Mouse (Mus musculus): ENCODE measurements around the gene Zcchc4. TPM values are rescaled to one million over a fixed set of nuclear protein-coding genes. Genes with fewer than 3 reads are reported as not detected.

Gene Zcchc4
- total RNA-seq, 2 experiments from 2014 or later = 7.6 to 9.4 TPM

DNA sequence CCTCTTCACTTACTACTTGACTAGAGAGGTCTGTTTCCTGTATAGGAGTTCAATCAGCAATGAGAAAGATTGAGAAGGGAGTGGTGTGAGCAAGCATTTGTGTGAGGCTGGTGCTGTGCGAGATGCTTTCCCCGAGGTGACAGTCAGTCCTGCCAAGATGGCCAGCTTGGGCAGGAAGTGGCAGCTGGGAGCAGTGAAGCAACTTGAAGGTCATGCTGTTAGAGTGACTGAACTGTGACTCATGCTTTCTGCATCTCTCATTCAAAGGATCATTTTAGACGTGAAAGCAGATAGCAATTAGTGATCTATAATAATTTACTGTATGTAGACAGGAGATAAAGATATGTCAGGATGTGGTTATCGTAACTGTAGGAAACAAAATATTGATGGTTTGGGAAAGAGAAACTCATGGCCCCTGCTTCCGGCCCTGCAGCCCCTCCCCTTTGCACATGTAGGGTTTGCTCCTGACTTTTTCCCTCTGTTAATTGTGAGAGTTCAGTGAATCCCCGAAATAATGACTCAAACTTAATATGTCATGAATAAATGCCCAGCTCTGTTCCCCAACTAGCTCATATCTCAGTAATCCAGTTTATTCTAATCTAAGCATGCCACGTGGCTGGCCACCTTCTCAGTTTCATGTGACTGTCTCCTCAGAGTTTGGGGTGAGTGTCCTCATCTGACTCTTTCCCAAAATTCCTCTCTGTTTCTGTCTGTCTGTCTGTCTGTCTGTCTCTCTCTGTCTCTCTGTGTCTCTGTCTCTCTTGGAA is 11.5 kb downstream of the Zcchc4 start:
- peak in 1 of 2 experiments; percentile 33 for DNase-seq (ENCODE audit: low spot score in 2 of 2)

DNA sequence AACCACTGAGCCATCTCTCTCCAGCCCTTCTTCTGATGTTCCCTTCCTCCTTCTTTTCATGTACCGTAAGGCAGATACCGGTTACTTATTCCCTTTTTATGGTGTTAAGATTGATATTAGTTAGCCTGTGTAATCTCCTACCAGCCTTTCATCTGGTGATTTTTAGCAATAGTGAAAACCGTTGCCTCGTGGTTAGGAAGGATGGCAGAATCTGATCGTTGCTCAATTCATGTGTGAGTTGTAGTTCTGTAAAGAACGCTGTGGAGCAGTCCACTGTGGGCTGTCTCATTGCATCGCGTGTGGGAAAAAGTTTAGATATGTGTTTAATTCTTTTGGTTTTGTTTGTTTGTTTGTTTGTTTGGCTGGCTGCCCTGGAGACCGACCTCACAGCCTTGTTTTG is 18.0 kb downstream of the Zcchc4 start:
- DNase-seq (ENCODE audit: low spot score in 2 of 2) = no peak

DNA sequence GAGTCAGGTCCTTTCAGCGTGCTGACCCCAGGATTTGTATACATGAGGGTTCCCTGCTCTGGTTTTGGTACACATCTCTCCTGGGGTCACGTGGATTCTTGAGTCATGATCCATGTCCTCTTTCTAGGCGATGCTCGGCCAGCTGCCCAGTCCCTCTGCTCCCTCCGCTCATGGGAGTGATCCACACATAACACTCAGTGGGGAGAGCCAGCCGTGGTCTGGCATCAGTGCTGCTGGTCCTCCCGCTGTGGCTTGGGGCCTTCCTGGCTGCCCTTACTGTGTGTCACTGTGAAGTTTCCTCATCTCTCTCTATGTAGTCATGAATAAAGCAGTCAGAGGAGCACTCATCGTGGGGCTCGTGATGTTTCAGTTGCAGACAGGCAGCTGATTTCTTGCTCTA is 18.9 kb downstream of the Zcchc4 start:
- DNase-seq (ENCODE audit: low spot score in 2 of 2) = no peak

DNA sequence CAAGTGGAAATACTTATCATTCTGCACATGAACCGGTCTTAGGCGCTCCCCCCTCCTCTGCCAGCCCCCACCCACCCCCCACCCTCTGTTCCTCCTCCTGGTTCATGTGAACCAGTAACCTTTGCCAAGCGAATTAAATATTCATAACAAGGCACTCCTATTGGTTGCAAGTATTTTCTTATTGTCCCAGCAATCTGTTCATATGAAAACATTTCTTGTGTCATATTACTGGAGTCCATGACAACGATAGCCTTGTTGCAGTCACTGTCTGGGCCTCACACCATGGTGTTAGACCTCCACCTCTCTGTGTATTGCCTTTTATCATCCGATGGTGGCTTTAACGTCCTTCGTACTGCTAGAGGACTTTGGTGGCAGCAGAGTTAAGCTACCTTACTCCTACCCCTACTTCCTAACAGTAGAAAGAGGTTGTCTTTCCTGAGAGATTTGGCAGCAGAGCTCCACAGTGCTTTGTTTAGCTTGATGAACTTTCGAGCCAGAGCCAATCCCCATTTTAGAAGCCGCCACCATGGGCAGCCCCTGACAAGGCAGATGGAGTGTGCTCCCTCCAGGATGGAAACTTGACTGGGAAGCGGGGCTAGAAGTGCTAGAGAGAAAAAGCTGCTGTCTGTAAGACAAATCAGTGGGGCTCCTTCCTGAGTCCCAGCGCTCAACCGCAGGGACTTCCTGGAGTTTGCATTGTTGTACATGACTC is 24.2 kb downstream of the Zcchc4 start:
- no peak for DNase-seq (ENCODE audit: low spot score in 2 of 2)

DNA sequence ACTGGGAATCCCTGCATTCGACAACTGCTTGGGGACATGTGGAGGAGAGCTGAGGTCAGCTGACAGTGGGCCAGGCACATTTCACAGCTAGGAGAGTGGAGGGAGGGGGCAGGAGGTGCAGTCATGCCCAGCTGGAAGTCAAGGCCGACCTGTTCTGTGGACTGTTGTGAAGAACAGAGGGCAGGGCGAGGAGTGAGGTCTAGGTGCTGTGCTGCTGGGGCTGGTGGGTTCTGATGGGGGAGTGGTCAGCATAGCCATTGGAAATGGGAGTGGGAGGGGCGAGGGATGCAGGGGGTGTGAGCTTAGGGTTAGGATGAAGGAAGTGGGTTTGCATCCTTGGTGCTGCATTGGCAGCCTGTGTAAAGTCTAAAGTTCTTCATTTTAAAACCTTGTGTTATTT is 30.6 kb downstream of the Zcchc4 start:
- DNase-seq (ENCODE audit: low spot score in 2 of 2) = no peak

DNA sequence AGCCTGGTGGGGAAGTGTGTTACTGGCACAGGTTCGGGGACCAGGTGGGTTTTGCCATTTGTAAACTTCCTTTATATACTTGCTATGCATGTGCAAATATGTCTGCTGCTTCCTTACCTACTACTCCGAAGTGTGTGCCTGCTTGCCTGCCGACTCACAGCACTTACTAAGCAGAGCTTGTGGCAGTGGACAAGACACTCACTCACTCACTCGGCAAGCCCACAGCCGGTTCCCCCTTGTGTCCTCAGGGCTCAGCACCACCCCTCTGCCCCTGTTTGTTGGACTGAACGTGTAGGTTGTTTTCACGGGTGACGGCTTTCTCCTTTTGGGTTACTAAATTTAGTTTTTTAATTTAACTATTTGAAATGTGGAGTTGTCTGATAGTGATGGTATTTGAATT is 31.1 kb downstream of the Zcchc4 start:
- no peak for DNase-seq (ENCODE audit: low spot score in 2 of 2)

DNA sequence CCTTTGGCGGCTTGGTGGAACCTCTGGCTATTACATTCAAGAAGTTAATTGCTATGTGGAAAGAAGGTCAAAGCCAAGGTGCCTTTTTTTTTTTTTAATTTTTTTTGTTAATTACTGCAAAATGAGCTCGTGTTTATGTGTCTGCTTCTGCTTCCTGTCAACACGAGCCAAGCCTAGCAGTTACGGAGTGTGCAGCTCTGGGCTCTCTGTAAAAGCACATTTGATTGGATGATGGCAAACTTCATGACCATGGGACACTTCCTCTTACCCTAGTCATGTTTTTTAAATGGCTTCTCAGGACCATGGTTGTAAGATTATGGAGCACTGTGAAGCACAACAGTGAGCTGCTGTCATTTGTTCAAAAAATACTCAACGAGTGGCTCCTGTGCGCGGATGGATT is 31.8 kb downstream of the Zcchc4 start:
- no peak for DNase-seq (ENCODE audit: low spot score in 2 of 2)

DNA sequence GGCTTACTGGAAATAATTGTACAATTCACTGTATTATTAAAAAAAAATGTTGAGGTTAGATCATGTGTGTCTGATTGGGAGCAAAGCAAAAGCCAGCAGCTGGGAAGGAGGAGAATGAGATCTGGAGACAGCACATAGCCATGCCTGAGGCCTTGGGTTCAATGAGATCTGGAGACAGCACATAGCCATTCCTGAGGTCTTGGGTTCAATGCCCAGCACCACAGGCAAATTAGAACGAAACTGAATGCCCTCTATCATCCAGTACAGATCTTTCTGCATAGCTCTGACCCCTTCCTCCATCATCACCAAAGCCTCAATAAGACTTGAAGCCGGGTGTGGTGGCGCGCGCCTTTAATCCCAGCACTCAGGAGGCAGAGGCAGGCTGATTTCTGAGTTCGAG is 35.2 kb downstream of the Zcchc4 start:
- no peak for DNase-seq (ENCODE audit: low spot score in 2 of 2)

DNA sequence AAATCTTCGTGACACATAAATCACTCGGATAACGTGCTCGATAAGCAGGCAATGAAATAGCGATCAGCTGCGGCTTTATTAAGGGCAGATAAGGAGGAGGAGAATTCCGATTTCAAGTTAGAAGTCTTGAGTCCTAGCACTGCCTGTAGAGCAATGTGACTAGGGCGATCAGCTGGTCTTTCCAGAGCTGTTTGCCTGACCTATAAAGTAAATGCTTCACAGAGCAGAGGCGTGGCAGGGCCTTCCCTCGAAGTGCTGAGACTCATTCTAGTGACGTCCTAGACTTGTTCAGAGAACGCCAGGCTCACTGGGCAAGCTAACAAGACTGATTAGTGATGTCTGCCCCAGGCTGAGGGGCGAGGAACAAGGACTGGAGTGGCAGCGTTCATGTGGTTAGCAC is 35.8 kb downstream of the Zcchc4 start:
- DNase-seq (ENCODE audit: low spot score in 2 of 2) = no peak

DNA sequence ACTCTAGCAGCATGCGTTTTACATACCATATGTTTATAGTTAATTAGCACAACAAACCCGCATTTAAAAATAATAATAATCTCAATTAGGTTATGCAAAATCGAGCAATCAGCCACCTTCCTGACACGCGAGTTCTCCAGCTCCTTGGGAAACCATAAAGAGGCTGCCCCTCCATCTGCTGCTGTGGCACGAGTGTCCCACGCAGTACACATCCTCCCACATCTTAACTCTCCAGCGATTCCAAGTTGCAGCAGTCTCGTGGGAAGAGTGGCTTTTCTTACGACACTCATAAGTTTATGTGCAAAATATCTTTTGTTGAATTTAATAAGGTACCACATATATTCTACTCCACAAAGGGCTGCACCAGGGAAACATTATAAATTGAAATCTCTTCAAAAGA is 37.2 kb downstream of the Zcchc4 start:
- DNase-seq (ENCODE audit: low spot score in 2 of 2) = no peak

DNA sequence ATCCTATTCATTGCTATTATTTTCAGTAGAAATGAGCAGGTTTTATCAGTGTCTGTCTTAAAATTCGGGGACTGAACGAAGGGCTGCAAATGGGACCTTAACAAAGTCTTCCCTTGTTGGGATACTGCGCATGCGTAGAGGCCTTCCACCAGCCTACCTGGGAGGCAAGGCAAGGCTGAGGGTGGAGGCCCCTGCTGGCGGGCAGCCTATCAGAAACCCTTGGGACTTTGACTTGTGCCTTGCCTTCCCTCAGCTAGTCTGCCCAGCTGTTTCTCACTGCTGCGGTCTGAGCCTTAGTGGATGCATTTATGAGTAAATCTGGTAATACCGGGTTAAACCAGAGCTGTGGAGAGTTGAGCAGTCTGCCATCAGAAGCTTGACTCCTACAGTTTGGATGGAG is 38.1 kb downstream of the Zcchc4 start:
- no peak for DNase-seq (ENCODE audit: low spot score in 2 of 2)

DNA sequence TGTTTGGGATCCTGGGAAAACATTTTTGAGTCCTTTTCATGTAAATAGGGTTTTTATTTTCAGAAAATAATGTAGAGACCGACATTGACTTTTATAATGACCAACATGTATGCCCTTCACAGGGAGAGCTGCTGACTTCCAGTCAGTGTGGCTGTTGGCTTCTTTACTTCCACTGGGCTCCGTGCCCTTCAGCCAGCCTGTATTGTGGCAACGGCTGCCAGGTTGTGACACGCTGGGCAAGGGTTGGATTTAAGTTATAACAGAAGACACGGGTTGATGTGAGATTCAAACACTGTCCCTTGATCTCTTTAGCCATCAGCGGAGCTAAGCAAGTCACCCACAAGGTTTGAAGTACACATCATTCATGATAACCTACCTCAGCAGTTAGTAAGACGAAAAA is 43.5 kb downstream of the Zcchc4 start:
- no peak for DNase-seq (ENCODE audit: low spot score in 2 of 2)

DNA sequence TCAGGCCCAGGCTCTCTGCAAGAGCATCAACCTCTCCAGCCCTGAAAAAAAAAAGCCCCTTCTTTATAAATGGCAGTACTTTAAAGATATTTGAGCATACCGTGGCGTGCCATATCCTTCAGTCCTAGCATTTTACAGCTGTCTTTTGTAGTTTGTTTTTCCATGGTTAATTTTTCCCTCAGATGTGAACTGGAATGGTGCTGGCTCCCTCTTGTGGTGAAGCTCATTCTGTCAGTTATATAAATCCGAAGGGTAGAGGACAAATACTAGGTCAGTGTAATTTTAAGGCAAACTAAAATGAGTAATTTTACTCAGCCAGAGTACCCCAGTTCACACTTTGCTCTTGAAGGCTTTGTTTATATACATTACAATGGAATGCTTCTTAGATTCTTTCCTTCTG is 46.5 kb downstream of the Zcchc4 start:
- DNase-seq (ENCODE audit: low spot score in 2 of 2) = peak; percentile 34 to 45

DNA sequence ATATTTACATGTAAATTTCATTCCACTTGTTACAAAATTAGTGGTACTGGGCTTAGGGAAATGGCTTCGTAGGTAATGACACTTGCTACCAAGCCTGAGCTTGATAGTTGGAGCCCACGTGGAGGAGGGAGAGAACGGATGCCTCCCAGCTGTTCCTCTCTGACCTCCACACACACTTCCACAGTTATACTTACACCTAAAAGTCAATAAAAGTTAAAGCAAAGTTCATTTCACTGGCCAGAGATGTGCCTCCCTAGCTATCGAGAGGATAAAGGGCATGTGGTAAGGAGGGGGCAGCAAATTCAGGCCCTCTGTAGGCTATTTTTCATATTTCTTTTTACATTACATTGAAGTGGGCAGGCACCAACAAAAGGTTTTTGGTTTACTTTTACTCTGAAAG is 52.7 kb downstream of the Zcchc4 start:
- no peak for DNase-seq (ENCODE audit: low spot score in 2 of 2)

DNA sequence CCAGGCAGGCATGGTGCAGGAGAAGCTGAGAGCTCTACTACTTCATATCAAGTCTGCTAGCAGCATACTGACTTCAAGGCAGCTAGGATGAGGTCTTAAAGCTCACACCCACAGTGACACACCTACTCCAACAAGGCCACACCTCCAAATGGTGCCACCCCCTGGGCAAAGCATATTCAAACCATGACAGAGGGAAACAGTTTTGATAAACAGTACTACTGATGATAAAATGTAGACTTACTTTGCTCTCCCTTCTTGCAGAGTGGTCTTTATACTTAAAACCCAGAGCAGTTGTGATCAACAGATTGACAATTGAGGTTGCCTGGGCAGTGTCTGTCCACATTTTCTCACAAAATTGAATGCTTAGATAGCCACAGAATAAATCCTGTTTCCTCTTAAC is 57.8 kb downstream of the Zcchc4 start:
- no peak for DNase-seq (ENCODE audit: low spot score in 2 of 2)

DNA sequence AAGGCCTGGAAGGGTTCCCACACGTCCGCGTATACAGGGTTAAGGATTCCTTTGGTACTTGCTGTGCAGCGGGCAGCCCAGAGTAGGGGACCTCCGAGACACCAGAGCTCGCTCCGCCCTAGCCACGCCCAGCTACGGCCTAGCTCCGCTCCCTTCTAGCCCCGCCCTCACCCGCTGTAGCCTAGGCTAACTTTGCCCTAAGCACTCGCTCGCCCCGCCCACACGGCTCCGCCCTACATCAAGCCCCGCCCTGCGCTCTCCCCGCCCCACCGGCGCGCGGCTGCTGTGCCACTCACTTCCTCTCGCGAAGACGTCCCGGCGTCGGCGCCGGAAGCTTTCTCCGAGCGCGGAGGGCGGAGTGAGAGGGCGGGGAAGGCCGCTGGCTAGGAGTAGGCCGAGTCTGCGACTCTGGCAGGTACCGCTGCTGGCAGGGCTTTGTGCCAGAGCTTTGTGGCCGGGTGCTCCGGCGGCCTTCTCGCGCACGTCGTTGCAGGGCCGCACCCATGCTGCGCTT is 58.6 kb downstream of the Zcchc4 start, which contains the start of gene Anapc4:
Anapc4 (plus strand) TSS at position 252 of the 514 bp plus-strand sequence.
- DNase-seq (ENCODE audit: low spot score in 2 of 2) = peak; percentile 99 to 100

DNA sequence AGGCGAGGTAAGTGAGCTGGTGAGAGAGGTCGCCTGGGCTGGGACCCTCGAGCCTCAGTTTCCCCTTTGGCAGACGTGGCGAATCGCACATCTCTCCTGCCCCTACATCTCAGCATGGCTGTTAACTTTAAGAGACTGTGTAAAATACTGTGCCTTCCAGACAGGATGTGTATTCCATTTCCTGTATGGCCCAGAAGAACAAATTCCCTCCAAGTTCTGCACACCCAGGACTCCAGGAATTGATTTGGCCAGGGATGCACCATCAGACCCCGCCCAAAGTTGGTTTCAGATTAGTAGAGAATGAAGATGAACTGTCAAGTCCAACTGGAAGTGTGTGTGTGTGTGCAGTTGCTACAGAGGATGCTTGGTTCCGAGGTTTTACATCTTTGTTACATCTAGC is 59.2 kb downstream of the Zcchc4 start:
- DNase-seq (ENCODE audit: low spot score in 2 of 2) = no peak

DNA sequence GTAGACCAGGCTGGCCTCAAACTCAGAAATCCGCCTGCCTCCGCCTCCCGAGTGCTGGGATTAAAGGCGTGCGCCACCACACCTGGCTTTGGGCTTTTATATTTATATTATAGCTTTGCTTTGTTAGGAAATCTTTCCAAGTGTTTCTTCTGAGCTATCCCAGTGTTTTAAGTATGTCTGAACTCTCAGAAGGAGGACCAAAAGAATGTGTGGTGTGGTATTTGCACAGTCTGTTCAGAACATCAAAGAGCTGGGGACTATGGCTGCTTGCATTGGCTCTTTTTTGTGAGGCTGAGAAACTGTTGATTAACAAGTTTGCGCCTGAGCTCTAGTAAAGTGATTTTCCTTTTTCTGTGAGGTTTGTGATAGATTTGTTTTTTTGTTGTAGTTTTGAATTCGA is 69.1 kb downstream of the Zcchc4 start:
- no peak for DNase-seq (ENCODE audit: low spot score in 2 of 2)

DNA sequence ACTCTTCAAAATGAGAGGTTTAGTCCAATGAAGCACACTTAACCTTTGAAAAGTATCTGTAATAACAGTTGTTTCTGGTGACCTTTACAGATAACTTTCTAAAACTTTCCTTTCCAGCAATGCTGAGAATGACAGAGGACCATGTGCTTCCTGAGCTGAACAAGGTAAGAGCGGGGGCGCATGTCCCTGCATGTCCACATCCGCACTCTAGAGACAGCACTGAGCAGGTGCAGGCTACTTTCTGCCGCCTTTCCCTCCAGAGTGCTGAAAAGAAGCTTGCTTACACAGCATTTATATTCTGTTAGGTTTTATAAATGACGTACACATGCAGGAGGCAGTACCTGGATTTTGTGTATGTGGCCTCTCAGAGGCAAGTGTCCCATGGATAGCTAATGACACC is 80.5 kb downstream of the Zcchc4 start:
- no peak for DNase-seq (ENCODE audit: low spot score in 2 of 2)

DNA sequence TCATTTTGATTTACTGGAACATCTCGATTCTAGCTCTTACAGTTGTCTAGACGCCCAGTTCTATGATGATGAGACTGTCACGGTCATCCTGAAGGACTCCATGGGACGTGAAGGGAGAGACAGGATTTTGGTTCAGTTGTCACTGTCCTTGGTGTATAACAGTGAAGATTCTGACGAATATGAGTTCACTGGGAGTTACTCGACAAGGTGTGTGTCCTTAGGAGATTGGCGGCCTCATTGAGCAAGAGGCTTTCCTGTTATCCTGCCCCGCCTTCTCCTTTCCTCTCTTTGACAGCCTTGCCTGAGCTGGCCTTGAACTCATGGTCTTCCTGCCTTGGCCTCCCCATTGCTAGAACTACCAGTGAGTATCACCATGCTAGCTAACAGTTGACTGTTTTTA is 89.2 kb downstream of the Zcchc4 start:
- peak in 1 of 2 experiments; percentile 29 for DNase-seq (ENCODE audit: low spot score in 2 of 2)

DNA sequence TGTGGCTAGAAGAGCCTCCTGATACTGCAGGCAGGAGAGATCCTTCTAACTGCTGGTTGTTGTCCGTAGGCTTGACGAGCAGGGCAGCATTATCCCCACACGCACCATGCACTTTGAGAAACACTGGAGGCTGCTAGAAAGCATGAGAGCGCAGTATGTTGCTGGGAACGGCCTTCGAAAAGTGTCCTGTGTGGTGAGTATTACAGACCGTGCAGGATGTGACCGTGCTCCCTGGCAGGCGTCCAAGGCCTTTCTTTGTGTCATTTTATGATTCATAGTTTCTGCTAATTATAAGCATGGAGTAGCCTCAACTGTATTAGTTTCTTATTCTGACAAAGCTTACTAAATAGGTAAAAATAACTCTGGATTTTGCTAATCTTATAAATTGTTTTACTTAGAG is 90.6 kb downstream of the Zcchc4 start:
- DNase-seq (ENCODE audit: low spot score in 2 of 2) = peak; percentile 79 to 87

DNA sequence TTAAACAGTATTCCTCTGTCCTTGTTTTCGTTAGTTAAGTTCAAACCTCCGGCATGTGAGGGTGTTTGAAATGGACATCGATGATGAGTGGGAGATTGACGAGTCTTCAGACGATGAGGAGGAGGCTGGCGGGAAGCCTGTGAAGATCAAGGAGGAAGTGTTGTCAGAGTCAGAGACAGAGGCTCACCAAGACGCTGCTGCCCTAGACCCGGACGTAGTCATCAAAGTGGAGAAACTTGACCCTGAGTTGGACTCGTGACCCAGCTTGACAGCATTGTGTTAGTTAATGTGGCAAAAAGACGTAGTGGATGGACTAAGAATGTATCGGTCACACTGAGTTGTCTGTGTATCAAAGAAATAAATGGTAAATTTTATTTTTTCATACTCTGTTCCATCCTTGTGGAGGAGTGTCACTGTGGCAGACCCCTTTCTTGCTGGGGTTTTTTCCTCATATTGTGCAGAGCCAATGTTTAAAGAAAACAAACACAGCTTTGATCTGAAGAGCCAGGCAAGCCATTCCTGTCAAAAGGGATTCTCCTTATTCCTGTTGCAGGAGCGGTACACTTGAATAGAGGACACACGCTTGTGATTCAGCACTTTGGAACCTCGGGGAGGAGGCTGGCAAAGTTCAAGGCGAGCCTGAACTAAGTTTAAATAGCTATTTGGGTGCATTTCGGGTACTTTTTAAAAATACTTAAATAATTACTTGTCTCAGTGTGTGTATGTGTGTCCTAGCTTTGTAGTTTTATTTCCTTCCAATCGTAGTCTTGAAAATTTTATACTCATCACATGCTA is 91.3 kb downstream of the Zcchc4 start:
- peak in 1 of 2 experiments; percentile 31 for DNase-seq (ENCODE audit: low spot score in 2 of 2)

Data from adrenal gland, adult 18-20 months (tissue).